Mouse (Mus musculus): ENCODE results near the gene Dlg4. TPM values are rescaled to one million over a fixed set of nuclear protein-coding genes. Genes with fewer than 3 reads are reported as not detected.

Gene Dlg4
- total and polyA plus RNA-seq, 3 experiments = 6.8 to 15.3 (median 7.3) TPM

- H3K36me3 ChIP-seq (replicated peaks in 1 of 2; ENCODE audit: control insufficient read depth in 1 of 2, insufficient read depth in 1 of 2, low read length in 1 of 2) = peaks cover 59 to 66% of the 10 kb centered on the region in 2 experiments
- TF ChIP-seq BHLHE40 (IDR thresholded peaks at IDR 0.05; ENCODE audit: low read depth, low read length) = no peak
- TF ChIP-seq USF1 (IDR thresholded peaks at IDR 0.05; ENCODE audit: low read depth, low read length) = no peak
- no peak for TF ChIP-seq UBTF (IDR thresholded peaks at IDR 0.05; ENCODE audit: low read depth, low read length)
- TF ChIP-seq TCF12 (IDR thresholded peaks at IDR 0.05; ENCODE audit: low read depth, low read length) = no peak
- TF ChIP-seq MAFK (IDR thresholded peaks at IDR 0.05; ENCODE audit: insufficient replicate concordance, low read length) = no peak
- no peak for TF ChIP-seq RCOR1 (conservative IDR thresholded peaks at IDR 0.05; ENCODE audit: low read depth, low read length)
- no peak for TF ChIP-seq MYC (IDR thresholded peaks at IDR 0.05; ENCODE audit: low read depth, low read length)
- TF ChIP-seq PAX5 (IDR thresholded peaks at IDR 0.05; ENCODE audit: low read length) = no peak
- no peak for TF ChIP-seq ELF1 (IDR thresholded peaks at IDR 0.05; ENCODE audit: low read depth, low read length)
- TF ChIP-seq NELFE (IDR thresholded peaks at IDR 0.05; ENCODE audit: low read depth, low read length) = no peak
- in situ Hi-C loops (cut with MboI; ENCODE audit: low pct_ligation_motif_present, low pct_unique_long_range_greater_than_20kb, low sequenced_read_pairs) = loop anchor here (5.0 to 25.0 kb wide), 2 partner anchors 61 to 926 kb away; partner anchors contain the start of genes Per1 and Vamp2
- peaks cover 14 to 21% of the 10 kb centered on the region in 2 experiments for H3K4me1 ChIP-seq (ENCODE audit: control insufficient read depth in 1 of 2, insufficient read depth in 2 of 2)
- H3K9ac ChIP-seq (ENCODE audit: insufficient read depth, low read depth) = no peak overlapping the region
- no peak overlapping the region for H3K27ac ChIP-seq (ENCODE audit: insufficient read depth, low read depth)
- H3K9me3 ChIP-seq (replicated peaks; ENCODE audit: low read length) = no peaks in the 10 kb centered on the region
- H3K4me3 ChIP-seq (replicated peaks in 1 of 3; ENCODE audit: low read depth in 2 of 3, low read length in 2 of 3, poor library complexity in 1 of 3) = no peak overlapping the region
- H3K79me2 ChIP-seq (replicated peaks; ENCODE audit: control insufficient read depth, extremely low read depth, insufficient read depth, poor library complexity, severe bottlenecking) = no peaks in the 10 kb centered on the region
- no peaks in the 10 kb centered on the region for H3K27me3 ChIP-seq (replicated peaks)
- DNase-seq (ENCODE audit: extremely low read depth) = no peak
- dilution Hi-C loops (cut with MboI; ENCODE audit: extremely low pct_ligation_motif_present, extremely low pct_unique_long_range_greater_than_20kb, low sequenced_read_pairs) = no loop called here
- no peak overlapping the region for H3K4me2 ChIP-seq (ENCODE audit: insufficient read depth, low read depth, poor library complexity, severe bottlenecking)
Measured at GRCm38 (mm10) chr11:70012931-70013330, 3.8 kb upstream of the Dlg4 start.

- Histone ChIP-seq H3K36me3 (replicated peaks in 1 of 2; ENCODE audit: control insufficient read depth in 1 of 2, insufficient read depth in 1 of 2, low read length in 1 of 2) (peaks cover 55 to 61% of the 10 kb centered on the region in 2 experiments), H3K4me2 (ENCODE audit: insufficient read depth, low read depth, poor library complexity, severe bottlenecking) (no peak overlapping the region), H3K27ac (ENCODE audit: insufficient read depth, low read depth) (no peak overlapping the region), H3K9ac (ENCODE audit: insufficient read depth, low read depth) (no peak overlapping the region), H3K4me3 (replicated peaks in 1 of 3; ENCODE audit: low read depth in 2 of 3, low read length in 2 of 3, poor library complexity in 1 of 3) (no peak overlapping the region), H3K27me3 (replicated peaks) (no peaks in the 10 kb centered on the region), H3K79me2 (replicated peaks; ENCODE audit: control insufficient read depth, extremely low read depth, insufficient read depth, poor library complexity, severe bottlenecking) (no peaks in the 10 kb centered on the region), H3K4me1 (ENCODE audit: control insufficient read depth in 1 of 2, insufficient read depth in 2 of 2) (peaks cover 14 to 21% of the 10 kb centered on the region in 2 experiments), H3K9me3 (replicated peaks; ENCODE audit: low read length) (no peaks in the 10 kb centered on the region)
- TF ChIP-seq GABPA (IDR thresholded peaks at IDR 0.05; ENCODE audit: insufficient replicate concordance, low read depth, low read length) (no peak), RCOR1 (conservative IDR thresholded peaks at IDR 0.05; ENCODE audit: low read depth, low read length) (no peak), ZMIZ1 (IDR thresholded peaks at IDR 0.05; ENCODE audit: low read depth, low read length) (no peak), MAZ (IDR thresholded peaks at IDR 0.05; ENCODE audit: low read depth, low read length) (no peak), SIN3A (IDR thresholded peaks at IDR 0.05; ENCODE audit: low read length) (no peak), POLR2A (IDR thresholded peaks at IDR 0.05; ENCODE audit: low read depth, low read length) (no peak), ZC3H11A (IDR thresholded peaks at IDR 0.05; ENCODE audit: low read depth, low read length) (no peak), JUND (conservative IDR thresholded peaks at IDR 0.05; ENCODE audit: low read depth, low read length) (no peak), ZNF384 (IDR thresholded peaks at IDR 0.05; ENCODE audit: low read depth, low read length) (no peak), POLR2AphosphoS2 (IDR thresholded peaks at IDR 0.05; ENCODE audit: low read depth, low read length) (no peak), MYC (IDR thresholded peaks at IDR 0.05; ENCODE audit: low read depth, low read length) (no peak), E2F4 (IDR thresholded peaks at IDR 0.05; ENCODE audit: insufficient replicate concordance, low read depth, low read length) (no peak), EP300 (IDR thresholded peaks at IDR 0.05; ENCODE audit: low read length) (no peak)
- in situ Hi-C loops (cut with MboI; ENCODE audit: low pct_ligation_motif_present, low pct_unique_long_range_greater_than_20kb, low sequenced_read_pairs) = loop anchor here (5.0 to 25.0 kb wide), 2 partner anchors 61 to 926 kb away; partner anchors contain the start of genes Per1 and Vamp2
- dilution Hi-C loops (cut with MboI; ENCODE audit: extremely low pct_ligation_motif_present, extremely low pct_unique_long_range_greater_than_20kb, low sequenced_read_pairs) = no loop called here
- no peak for DNase-seq (ENCODE audit: extremely low read depth)
Measured at GRCm38 (mm10) chr11:70013408-70013807, 3.3 kb upstream of the Dlg4 start.

Data from CH12.LX (cell line).